Mouse (Mus musculus) ES-E14 (cell line): Measurements from ENCODE around the gene Dnajb14. TPM values are rescaled to one million over a fixed set of nuclear protein-coding genes. Genes with fewer than 3 reads are reported as not detected.
A peak's percentile ranks its signal among the peaks of the same experiment; 100 is the strongest.

Source experiments
- DNase-seq: peaks from one replicate; pipeline ENCODE4 v3.0.0-alpha.2; 2013; ENCODE audit warnings: low read depth, low spot score
- H3K27ac ChIP-seq: 2 replicates; pipeline ENCODE4 v1.5.1; 2012; ENCODE audit warnings: low read depth, mild to moderate bottlenecking, low read length, moderate library complexity, mixed read lengths; ENCODE audit not compliant: poor library complexity, insufficient read depth, severe bottlenecking
- H3K36me3 ChIP-seq: 2 replicates; pipeline ENCODE4 v1.6.1; 2012; ENCODE audit warnings: mild to moderate bottlenecking, low read length, moderate library complexity, mixed read lengths; ENCODE audit not compliant: control insufficient read depth, poor library complexity, insufficient read depth, severe bottlenecking
- H3K4me1 ChIP-seq, 2 experiments: fragments of 150-350 bp in 1 of 2; sonication (generic) in 1 of 2; 2 replicates each; pipeline ENCODE4 v1.6.1; 2012; ENCODE audit warnings: low read length in 2 of 2, mild to moderate bottlenecking in 1 of 2, mixed read lengths in 1 of 2; ENCODE audit not compliant: control insufficient read depth in 2 of 2, insufficient read depth in 2 of 2, poor library complexity in 1 of 2
- H3K4me3 ChIP-seq, 2 experiments: fragments of 150-350 bp in 1 of 2; sonication (generic) in 1 of 2; 2 replicates each; pipeline ENCODE4 v1.5.1; 2012; ENCODE audit warnings: low read length in 2 of 2, low read depth in 1 of 2, mild to moderate bottlenecking in 1 of 2, mixed read lengths in 1 of 2; ENCODE audit not compliant: insufficient read depth in 1 of 2, poor library complexity in 1 of 2, severe bottlenecking in 1 of 2
- H3K9ac ChIP-seq: 2 replicates; pipeline ENCODE4 v1.6.1; 2012; ENCODE audit warnings: low read depth, mild to moderate bottlenecking, low read length, mixed read lengths; ENCODE audit not compliant: poor library complexity, insufficient read depth, severe bottlenecking
- H3K9me3 ChIP-seq: fragments of 150-350 bp; sonication (generic); 2 replicates; pipeline ENCODE4 v1.6.1; 2012; ENCODE audit warnings: low read depth, mild to moderate bottlenecking, low read length; ENCODE audit not compliant: control insufficient read depth, insufficient read depth
- CHD2 ChIP-seq: IDR thresholded peaks from 2 replicates; pipeline ENCODE4 v1.6.1; 2014; ENCODE audit warnings: mild to moderate bottlenecking, low read depth, low read length, inconsistent platforms
- HCFC1 ChIP-seq: IDR thresholded peaks from 2 replicates; pipeline ENCODE4 v1.6.1; 2012; ENCODE audit warnings: low read length, inconsistent platforms, borderline replicate concordance; ENCODE audit not compliant: insufficient read depth
- MAFK ChIP-seq: IDR thresholded peaks from 2 replicates; pipeline ENCODE4 v1.6.1; 2014; ENCODE audit warnings: mild to moderate bottlenecking, low read depth, low read length, inconsistent platforms; ENCODE audit not compliant: insufficient read depth
- ZC3H11A ChIP-seq: IDR thresholded peaks from 2 replicates; pipeline ENCODE4 v1.6.1; 2012; ENCODE audit warnings: low read depth, mild to moderate bottlenecking, inconsistent platforms, low read length, borderline replicate concordance
- ZNF384 ChIP-seq: IDR thresholded peaks from 2 replicates; pipeline ENCODE4 v1.6.1; 2012; ENCODE audit warnings: low read depth, low read length, inconsistent platforms
- in situ Hi-C, 2 experiments: fragments of 600-800 bp; cut with MboI; formaldehyde crosslinking; loops; one replicate each; pipeline ENCODE4 v1.15.1; 2025; ENCODE audit warnings: low sequenced_read_pairs in 2 of 2, inconsistent platforms in 1 of 2; ENCODE audit not compliant: unreplicated experiment in 2 of 2
- total RNA-seq: library from RNA; depleted of rRNA; stranded (reverse); fragments of 300-350 nt; gene quantifications from 2 replicates; pipeline ENCODE4 v1.2.3, GENCODE M21; 2012

Dnajb14 gene
- total RNA-seq, 1 experiment: 5.1 TPM

DNA sequence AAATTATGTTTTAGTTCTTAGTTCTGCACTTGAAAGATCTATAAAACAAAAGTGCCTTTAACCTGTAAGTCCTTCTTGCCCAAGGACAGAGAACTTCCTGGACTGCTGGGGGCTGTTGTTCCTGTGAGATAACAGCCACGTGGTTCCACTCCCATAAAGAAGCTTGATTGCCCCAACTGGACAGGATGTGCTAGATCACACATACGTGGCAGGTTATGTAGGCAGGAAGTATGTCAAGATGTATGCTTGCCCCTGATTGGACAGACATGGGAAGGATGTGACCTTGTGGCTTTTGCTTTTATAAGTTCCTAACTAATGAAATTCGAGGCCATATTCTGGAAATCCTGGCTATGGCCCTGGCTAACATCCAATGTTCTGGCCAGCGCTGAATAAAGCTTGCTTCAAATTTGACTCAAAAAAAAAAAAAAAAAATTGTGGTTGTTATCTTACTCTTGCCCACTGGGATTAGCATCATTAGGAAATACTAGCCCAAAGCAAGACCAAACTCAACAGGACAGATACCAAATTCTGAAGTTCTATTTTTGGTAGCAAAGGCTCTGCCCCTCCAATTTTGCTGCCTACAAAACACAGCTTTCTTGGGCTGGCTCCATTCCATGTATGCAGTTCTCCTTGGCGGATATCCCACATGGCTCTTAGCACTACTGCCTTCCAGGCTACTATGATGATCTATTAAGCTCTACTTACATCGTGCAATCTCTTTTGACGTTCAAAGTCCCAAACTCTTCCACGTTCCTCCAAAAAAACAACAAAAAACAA, 6.9 kb upstream of the Dnajb14 start:
- no peak for DNase-seq
- no peak overlapping the region for H3K9ac ChIP-seq
- in situ Hi-C loops: no loop called here
- TF ChIP-seq MAFK: no peak
- TF ChIP-seq CHD2: no peak
- no peak for TF ChIP-seq ZC3H11A
- TF ChIP-seq HCFC1: no peak
- TF ChIP-seq ZNF384: no peak
- no peak overlapping the region for H3K27ac ChIP-seq
- H3K9me3 ChIP-seq: no peaks in the 10 kb centered on the region
- peaks cover 5% of the 10 kb centered on the region for H3K36me3 ChIP-seq
- no peak overlapping the region for H3K4me3 ChIP-seq
- peaks cover 0 to 2% of the 10 kb centered on the region in 2 experiments; a peak in 1 of 4 replicates for H3K4me1 ChIP-seq

GRCm38 (mm10) chr3:137861436-137861835, 6.0 kb upstream of the Dnajb14 start:
- peaks cover 0 to 2% of the 10 kb centered on the region in 2 experiments; a peak in 1 of 4 replicates for H3K4me1 ChIP-seq
- H3K4me3 ChIP-seq: no peak overlapping the region
- in situ Hi-C loops: no loop called here
- H3K27ac ChIP-seq: no peak overlapping the region
- no peak for TF ChIP-seq MAFK
- no peak for TF ChIP-seq ZNF384
- no peak for TF ChIP-seq HCFC1
- TF ChIP-seq CHD2: no peak
- TF ChIP-seq ZC3H11A: no peak
- H3K36me3 ChIP-seq: peaks cover 7% of the 10 kb centered on the region
- DNase-seq: no peak
- no peaks in the 10 kb centered on the region for H3K9me3 ChIP-seq
- no peak overlapping the region for H3K9ac ChIP-seq

- in situ Hi-C loops: no loop called here
- TF ChIP-seq ZC3H11A: no peak
- TF ChIP-seq ZNF384: peak; percentile 62
- no peak overlapping the region for H3K4me3 ChIP-seq
Measured at GRCm38 (mm10) chr3:137862600-137862999, 4.9 kb upstream of the Dnajb14 start.

GRCm38 (mm10) chr3:137863330-137864123, 3.9 kb upstream of the Dnajb14 start:
- no peaks in the 10 kb centered on the region for H3K9me3 ChIP-seq
- peak overlapping the region; percentile 79 to 88 for H3K4me3 ChIP-seq
- peak overlapping the region; percentile 75 for H3K9ac ChIP-seq
- in situ Hi-C loops: no loop called here
- peak overlapping the region; percentile 67 for H3K27ac ChIP-seq
- peaks cover 7% of the 10 kb centered on the region for H3K36me3 ChIP-seq
- TF ChIP-seq CHD2 (no peak), ZC3H11A (no peak), HCFC1 (no peak), MAFK (no peak), ZNF384 (no peak)
- peaks cover 0 to 2% of the 10 kb centered on the region in 2 experiments; a peak in 1 of 4 replicates for H3K4me1 ChIP-seq
- DNase-seq: no peak

More at GRCm38 (mm10) chr3:137862600-137862999, 4.9 kb upstream of the Dnajb14 start:
- Histone ChIP-seq H3K9me3 (no peaks in the 10 kb centered on the region), H3K9ac (no peak overlapping the region), H3K4me1 (peaks cover 0 to 2% of the 10 kb centered on the region in 2 experiments; a peak in 1 of 4 replicates), H3K36me3 (peaks cover 7% of the 10 kb centered on the region), H3K27ac (no peak overlapping the region)
- no peak for DNase-seq
